Mouse (Mus musculus): ENCODE data around the gene 4930522H14Rik.

- TF ChIP-seq CTCF (IDR thresholded peaks at IDR 0.05) = no peak
- no peak for TF ChIP-seq POLR2A (IDR thresholded peaks at IDR 0.05; ENCODE audit: insufficient read depth, low read depth, low read length)
- no peak for TF ChIP-seq EP300 (IDR thresholded peaks at IDR 0.05; ENCODE audit: insufficient read depth, low read depth, low read length)
Observed at GRCm38 (mm10) chr4:109564711-109565110, 33.6 kb upstream of the 4930522H14Rik start.

All from heart, adult 2 months (tissue).